Mouse (Mus musculus): ENCODE measurements around the gene 1110051M20Rik.

The 1110051M20Rik gene

GRCm38 (mm10) chr2:91256256-91257125, 188.0 kb downstream of the 1110051M20Rik start:
- ChIA-PET CTCF (interaction anchor here (0.5 to 2.5 kb wide), 14 partner anchors 8 to 379 kb away, joined by 3 to 12 read pairs (median 4); partner anchors contain the start of genes Ddb2 (in 2 of the 4) and Arfgap2 (in 1 of the 4)), POLR2A (interaction anchor here (0.5 to 8.3 kb wide), 29 partner anchors 8 to 492 kb away, joined by 3 to 62 read pairs (median 4); partner anchors contain the start of genes Arfgap2 (in 3 of the 4), Acp2 (in 2 of the 4), Ddb2 (in 2 of the 4) and Nr1h3 (in 2 of the 4))

GRCm38 (mm10) chr2:91255661-91256150, 188.8 kb downstream of the 1110051M20Rik start, which contains the start of gene Pacsin3:
Gene Pacsin3 (plus strand): TSS chr2:91255954.
- ChIA-PET CTCF (interaction anchor here in 2 of 4 experiments (0.9 to 2.5 kb wide), 5 partner anchors 9 to 141 kb away, joined by 3 to 12 read pairs (median 7); partner anchors contain the start of genes Ddb2 (in 2 of the 2) and Arfgap2 (in 1 of the 2)), POLR2A (interaction anchor here in 3 of 4 experiments (0.9 to 8.3 kb wide), 17 partner anchors 9 to 203 kb away, joined by 3 to 62 read pairs (median 8); partner anchors contain the start of genes Arfgap2 (in 3 of the 3) and Ddb2 (in 2 of the 3))

- POLR2A ChIA-PET, result interaction anchor here in 3 of 4 experiments (0.9 to 8.3 kb wide), 11 partner anchors 10 to 204 kb away, joined by 3 to 62 read pairs (median 12); partner anchors contain the start of genes Arfgap2 (in 3 of the 3) and Ddb2 (in 2 of the 3)
Observed at GRCm38 (mm10) chr2:91254725-91255380, 189.7 kb downstream of the 1110051M20Rik start.

GRCm38 (mm10) chr2:91252512-91252911, 192.0 kb downstream of the 1110051M20Rik start:
- POLR2A ChIA-PET, result interaction anchor here in 2 of 4 experiments (1.3 to 3.1 kb wide), 5 partner anchors 9 to 16 kb away, joined by 4 to 16 read pairs (median 9); partner anchors contain the start of genes Arfgap2 (in 2 of the 2) and Ddb2 (in 2 of the 2)
- CTCF ChIA-PET, result interaction anchor here in 2 of 4 experiments (1.0 to 1.3 kb wide), 2 partner anchors 137 kb away, joined by 3 read pairs; no protein-coding TSS in a partner anchor

More at GRCm38 (mm10) chr2:91254725-91255380, 189.7 kb downstream of the 1110051M20Rik start:
- CTCF ChIA-PET, result interaction anchor here in 2 of 4 experiments (0.6 to 1.6 kb wide), 3 partner anchors 16 to 140 kb away, joined by 3 to 4 read pairs (median 3); partner anchors contain the start of gene Ddb2 (in 1 of the 2)

GRCm38 (mm10) chr2:91252001-91252400, 192.5 kb downstream of the 1110051M20Rik start:
- CTCF ChIA-PET, result interaction anchor here in 1 of 4 experiments (0.9 kb wide), 1 partner anchor 137 kb away, joined by 6 read pairs; no protein-coding TSS in a partner anchor

GRCm38 (mm10) chr2:91248366-91248765, 196.1 kb downstream of the 1110051M20Rik start:
- CTCF ChIA-PET, result no interaction called here
- POLR2A ChIA-PET, result no interaction called here

More at GRCm38 (mm10) chr2:91252001-91252400, 192.5 kb downstream of the 1110051M20Rik start:
- POLR2A ChIA-PET, result interaction anchor here in 3 of 4 experiments (0.5 to 3.1 kb wide), 4 partner anchors 15 to 673 kb away, joined by 3 to 16 read pairs (median 12); partner anchors contain the start of genes Ddb2 (in 2 of the 3) and Ckap5 (in 1 of the 3)

- CTCF ChIA-PET, result no interaction called here
- POLR2A ChIA-PET, result interaction anchor here in 1 of 4 experiments (0.6 kb wide), 1 partner anchor 28 kb away, joined by 3 read pairs; no protein-coding TSS in a partner anchor
Observed at GRCm38 (mm10) chr2:91244557-91245228, 199.8 kb downstream of the 1110051M20Rik start.

- POLR2A ChIA-PET, result interaction anchor here in 2 of 4 experiments (0.5 to 1.3 kb wide), 3 partner anchors 10 to 131 kb away, joined by 3 to 4 read pairs (median 3); no protein-coding TSS in a partner anchor
- CTCF ChIA-PET, result interaction anchor here in 2 of 4 experiments (0.6 kb wide), 2 partner anchors 18 to 113 kb away, joined by 4 read pairs; no protein-coding TSS in a partner anchor
Observed at GRCm38 (mm10) chr2:91243416-91243815, 201.1 kb downstream of the 1110051M20Rik start.

- POLR2A ChIA-PET, result interaction anchor here in 1 of 4 experiments (0.9 to 1.3 kb wide), 2 partner anchors 130 kb away, joined by 3 to 4 read pairs; no protein-coding TSS in a partner anchor
- CTCF ChIA-PET, result no interaction called here
Observed at GRCm38 (mm10) chr2:91242547-91242946, 202.0 kb downstream of the 1110051M20Rik start.

GRCm38 (mm10) chr2:91237511-91238080, 206.9 kb downstream of the 1110051M20Rik start:
- ChIA-PET CTCF (interaction anchor here (0.6 to 3.3 kb wide), 29 partner anchors 9 to 1980 kb away, joined by 3 to 25 read pairs (median 5); partner anchors contain the start of genes Pacsin3 (in 2 of the 4), Acp2 (in 1 of the 4), Arfgap2 (in 1 of the 4) and Mdk (in 1 of the 4)), POLR2A (interaction anchor here (0.5 to 6.9 kb wide), 89 partner anchors 11 to 1375 kb away, joined by 3 to 66 read pairs (median 5); partner anchors contain the start of genes Arfgap2 (in 3 of the 4), Acp2 (in 2 of the 4), Arhgap1 (in 2 of the 4) and Ckap5 (in 2 of the 4))

- CTCF ChIA-PET, result interaction anchor here (0.6 to 3.3 kb wide), 37 partner anchors 10 to 1980 kb away, joined by 3 to 25 read pairs (median 4); partner anchors contain the start of genes Pacsin3 (in 2 of the 4), Acp2 (in 1 of the 4), Arfgap2 (in 1 of the 4) and Ckap5 (in 1 of the 4)
- POLR2A ChIA-PET, result interaction anchor here (0.5 to 6.9 kb wide), 135 partner anchors 10 to 1374 kb away, joined by 3 to 66 read pairs (median 5); partner anchors contain the start of genes Acp2 (in 4 of the 4), Nr1h3 (in 4 of the 4), Arfgap2 (in 3 of the 4) and Ckap5 (in 3 of the 4)
Observed at GRCm38 (mm10) chr2:91236601-91237510, 207.6 kb downstream of the 1110051M20Rik start, which contains the start of gene Ddb2. Gene Ddb2 (minus strand): TSS chr2:91236982.

GRCm38 (mm10) chr2:91229735-91230134, 214.8 kb downstream of the 1110051M20Rik start:
- ChIA-PET POLR2A (interaction anchor here in 2 of 4 experiments (0.5 to 0.7 kb wide), 4 partner anchors 11 to 296 kb away, joined by 3 to 15 read pairs (median 4); no protein-coding TSS in a partner anchor), CTCF (interaction anchor here (0.6 to 1.0 kb wide), 4 partner anchors 30 to 688 kb away, joined by 3 to 5 read pairs (median 4); no protein-coding TSS in a partner anchor)
